Mouse (Mus musculus) megakaryocyte, embryonic 14.5 days (primary cell): Measurements from ENCODE around the gene Vmn2r62.

Source experiments
- FLI1 ChIP-seq: IDR thresholded peaks from 2 replicates; pipeline ENCODE4 v1.6.1; 2012; ENCODE audit warnings: low read length, inconsistent platforms, mixed read lengths
- GATA1 ChIP-seq: IDR thresholded peaks from 3 replicates; pipeline ENCODE4 v1.6.1; 2012; ENCODE audit warnings: mixed read lengths, low read length, inconsistent platforms, borderline replicate concordance

DNA sequence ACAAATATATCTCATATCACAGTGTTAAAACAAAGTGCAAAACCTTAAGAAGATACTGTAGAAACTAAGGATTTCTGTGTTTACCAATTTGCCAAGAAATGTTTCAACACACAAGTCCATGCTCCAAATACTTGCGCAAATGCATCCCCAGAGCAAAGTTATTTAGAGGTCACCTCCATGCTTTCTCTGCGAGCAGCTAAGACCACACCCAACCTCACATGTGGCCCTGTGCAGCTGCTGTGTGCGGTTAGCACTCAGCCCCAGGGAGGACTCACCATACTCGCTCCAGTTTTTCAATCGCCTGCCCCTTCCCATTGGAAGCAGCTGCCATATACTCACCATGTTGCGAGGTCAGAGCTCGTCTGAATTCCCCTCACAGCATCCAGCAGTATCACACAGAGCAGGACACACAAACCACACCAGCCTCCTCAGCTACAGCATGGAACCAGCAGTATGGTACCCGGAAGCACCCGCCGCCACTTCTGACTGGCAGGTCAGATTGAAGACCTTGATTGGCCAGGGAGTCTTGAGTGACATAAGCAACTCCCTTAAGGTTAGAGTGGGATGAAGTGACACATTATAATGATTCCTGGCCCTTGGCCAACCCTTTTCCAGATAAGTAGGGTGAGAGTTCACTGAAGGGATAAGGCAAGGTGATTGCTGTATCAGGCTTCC lies 54.7 kb downstream of the Vmn2r62 start:
- TF ChIP-seq GATA1 (no peak), FLI1 (no peak)
